ENCODE assay signal across 12 mouse cellular contexts in genomic region chr1:84506984-84507546, GRCm38 (mm10).
A peak's percentile ranks its signal among the peaks of the same experiment; 100 is the strongest.
DNase-seq lines count a peak whose midpoint lies in the region; ATAC-seq lines count a peak whose summit lies in the region.
"Had no signal": no experiment of that assay in that cellular context is flagged by ENCODE, and none has a peak within 500 bp of the region (broad histone marks: within the 10 kb centered on the region; RNA-seq: fewer than 3 reads in every experiment).

No protein-coding gene starts in this region.

- H3K36me3 ChIP-seq in midbrain, embryonic 14.5 days (ENCODE audit: control insufficient read depth, insufficient read depth, low read length), result no peaks in the 10 kb centered on the region
- peaks cover 2% of the 10 kb centered on the region; the same call in 1 of the 2 replicates for H3K36me3 ChIP-seq in midbrain, embryonic 16.5 days (ENCODE audit: control insufficient read depth, insufficient read depth, low read length)
- H3K36me3 ChIP-seq: embryonic facial prominence, embryonic 12.5 days; heart, embryonic 15.5 days; limb, embryonic 15.5 days had no signal

- WGBS in midbrain, embryonic 14.5 days, result 63% methylated on average over 6 of the region's 6 CpGs
- WGBS in midbrain, embryonic 16.5 days, result 65% methylated on average over 6 of the region's 6 CpGs

- 0 out of 2 replicates have a peak, but pooled peaks cover 2% of the 10 kb centered on the region for H3K4me1 ChIP-seq in midbrain, embryonic 14.5 days (ENCODE audit: control insufficient read depth, insufficient read depth, low read length)
- no peaks in the 10 kb centered on the region for H3K4me1 ChIP-seq in midbrain, embryonic 16.5 days (ENCODE audit: control insufficient read depth, insufficient read depth, low read length)

- H3K27ac ChIP-seq in midbrain, embryonic 14.5 days (replicated peaks; ENCODE audit: low read depth, low read length), result 0 out of 2 replicates have a peak overlapping the region, but pooled peaks have one; percentile 13
- no peak overlapping the region for H3K27ac ChIP-seq in midbrain, embryonic 16.5 days (ENCODE audit: low read length)
- H3K27ac ChIP-seq: embryonic facial prominence, embryonic 12.5 days; heart, embryonic 15.5 days; limb, embryonic 15.5 days had no signal

- H3K27me3 ChIP-seq in midbrain, embryonic 14.5 days (ENCODE audit: control insufficient read depth, insufficient read depth, low read length), result no peaks in the 10 kb centered on the region
- H3K27me3 ChIP-seq in midbrain, embryonic 16.5 days (ENCODE audit: control insufficient read depth, insufficient read depth, low read depth, low read length), result no peaks in the 10 kb centered on the region
- H3K27me3 ChIP-seq: embryonic facial prominence, embryonic 12.5 days; heart, embryonic 15.5 days; limb, embryonic 15.5 days had no signal

- ATAC-seq in midbrain, embryonic 14.5 days (ENCODE audit: low FRiP score, low TSS enrichment), result no peak
- no peak for ATAC-seq in midbrain, embryonic 16.5 days
- ATAC-seq in erythroid progenitor cell, adult 5-6 weeks (replicated peaks; ENCODE audit: low FRiP score, poor library complexity, severe bottlenecking), result no peak

- no peak overlapping the region for H3K4me2 ChIP-seq in midbrain, embryonic 14.5 days (ENCODE audit: low read length)
- H3K4me2 ChIP-seq in midbrain, embryonic 16.5 days (ENCODE audit: low read length), result no peak overlapping the region
- H3K4me2 ChIP-seq: embryonic facial prominence, embryonic 12.5 days; heart, embryonic 15.5 days; limb, embryonic 15.5 days had no signal

- H3K4me3 ChIP-seq in midbrain, embryonic 14.5 days (replicated peaks; ENCODE audit: low read depth, low read length), result no peak overlapping the region
- H3K4me3 ChIP-seq in midbrain, embryonic 16.5 days (ENCODE audit: low read depth, low read length), result no peak overlapping the region
- H3K4me3 ChIP-seq: embryonic facial prominence, embryonic 12.5 days; heart, embryonic 15.5 days; limb, embryonic 15.5 days had no signal

- H3K9me3 ChIP-seq in midbrain, embryonic 14.5 days (ENCODE audit: control insufficient read depth, low read length), result no peaks in the 10 kb centered on the region
- H3K9me3 ChIP-seq in midbrain, embryonic 16.5 days (replicated peaks; ENCODE audit: control insufficient read depth, low read length, poor library complexity, severe bottlenecking), result no peaks in the 10 kb centered on the region
- H3K9me3 ChIP-seq: embryonic facial prominence, embryonic 12.5 days; heart, embryonic 15.5 days; limb, embryonic 15.5 days had no signal

- no peak overlapping the region for H3K9ac ChIP-seq in midbrain, embryonic 14.5 days (replicated peaks; ENCODE audit: low read length)
- no peak overlapping the region for H3K9ac ChIP-seq in midbrain, embryonic 16.5 days (ENCODE audit: low read depth, low read length)
- H3K9ac ChIP-seq: embryonic facial prominence, embryonic 12.5 days; heart, embryonic 15.5 days; limb, embryonic 15.5 days had no signal

- peak; percentile 13 for DNase-seq in embryo, embryonic 10 days (ENCODE audit: low spot score)
- no peak for DNase-seq in embryo, embryonic 9.5 days (ENCODE audit: extremely low spot score)
- DNase-seq in midbrain, embryonic 14.5 days, result no peak
- DNase-seq in kidney, adult 9 months, result peak; percentile 5
- DNase-seq in skeletal muscle tissue, adult 2 months (ENCODE audit: low read depth, low spot score), result peak; percentile 43
- no peak for DNase-seq in thymus, postnatal 14 days
- DNase-seq: thymus, adult 2 months had no signal

Comparison
In these comparisons a context has a peak if more than half of its experiments do, and no peak if none do; other contexts are left out.
1. DNase-seq: peak in embryo, embryonic 10 days (single experiment), kidney, adult 9 months (single experiment) and skeletal muscle tissue, adult 2 months (single experiment); none in embryo, embryonic 9.5 days (single experiment), midbrain, embryonic 14.5 days (single experiment) and thymus, postnatal 14 days (single experiment).